Mouse (Mus musculus): ENCODE data around the gene Rtn1.

GRCm38 (mm10) chr12:72422681-72423080, 13.8 kb upstream of the Rtn1 start:
- no peak for TF ChIP-seq POLR2A (IDR thresholded peaks at IDR 0.05; ENCODE audit: low read depth, low read length)
- no peak for TF ChIP-seq CTCF (conservative IDR thresholded peaks at IDR 0.05; ENCODE audit: insufficient read depth, insufficient read length, low read depth, low read length)

Data from kidney, adult 2 months (tissue).